Mouse (Mus musculus): ENCODE results near the gene Armc8.

Armc8 gene

GRCm38 (mm10) chr9:99499336-99499735 is 69.4 kb downstream of the Armc8 start:
- DNase-seq (ENCODE audit: low spot score) = no peak

- DNase-seq (ENCODE audit: low spot score) = no peak
Observed at GRCm38 (mm10) chr9:99492634-99493200, 76.0 kb downstream of the Armc8 start.

- DNase-seq (ENCODE audit: low spot score) = no peak
Observed at GRCm38 (mm10) chr9:99491050-99491449, 77.6 kb downstream of the Armc8 start.

- DNase-seq (ENCODE audit: low spot score) = no peak
Observed at GRCm38 (mm10) chr9:99487841-99488240, 80.9 kb downstream of the Armc8 start.

- DNase-seq (ENCODE audit: low spot score) = no peak
Observed at GRCm38 (mm10) chr9:99487126-99487695, 81.5 kb downstream of the Armc8 start.

- no peak for DNase-seq (ENCODE audit: low spot score)
Observed at GRCm38 (mm10) chr9:99485144-99485543, 83.6 kb downstream of the Armc8 start.

- DNase-seq (ENCODE audit: low spot score) = no peak
Observed at GRCm38 (mm10) chr9:99484632-99485031, 84.1 kb downstream of the Armc8 start.

GRCm38 (mm10) chr9:99483191-99483590 is 85.5 kb downstream of the Armc8 start:
- DNase-seq (ENCODE audit: low spot score) = peak; percentile 61

GRCm38 (mm10) chr9:99480764-99481163 is 87.9 kb downstream of the Armc8 start:
- DNase-seq (ENCODE audit: low spot score) = no peak

GRCm38 (mm10) chr9:99479181-99479711 is 89.5 kb downstream of the Armc8 start:
- no peak for DNase-seq (ENCODE audit: low spot score)

GRCm38 (mm10) chr9:99471334-99471733 is 97.4 kb downstream of the Armc8 start:
- DNase-seq (ENCODE audit: low spot score) = no peak

- DNase-seq (ENCODE audit: low spot score) = no peak
Observed at GRCm38 (mm10) chr9:99470347-99471092, 98.2 kb downstream of the Armc8 start.

GRCm38 (mm10) chr9:99469681-99470273 is 98.9 kb downstream of the Armc8 start:
- no peak for DNase-seq (ENCODE audit: low spot score)

- no peak for DNase-seq (ENCODE audit: low spot score)
Observed at GRCm38 (mm10) chr9:99468572-99468971, 100.1 kb downstream of the Armc8 start.

GRCm38 (mm10) chr9:99464876-99465275 is 103.8 kb downstream of the Armc8 start:
- no peak for DNase-seq (ENCODE audit: low spot score)

GRCm38 (mm10) chr9:99459730-99460129 is 109.0 kb downstream of the Armc8 start:
- no peak for DNase-seq (ENCODE audit: low spot score)

- DNase-seq (ENCODE audit: low spot score) = no peak
Observed at GRCm38 (mm10) chr9:99458529-99459208, 110.0 kb downstream of the Armc8 start.

- no peak for DNase-seq (ENCODE audit: low spot score)
Observed at GRCm38 (mm10) chr9:99454211-99454610, 114.5 kb downstream of the Armc8 start.

GRCm38 (mm10) chr9:99451161-99451560 is 117.5 kb downstream of the Armc8 start, which contains the start of gene Nme9:
Gene Nme9 (plus strand): TSS chr9:99451475.
- no peak for DNase-seq (ENCODE audit: low spot score)

- DNase-seq (ENCODE audit: low spot score) = no peak
Observed at GRCm38 (mm10) chr9:99449886-99450647, 118.6 kb downstream of the Armc8 start.

GRCm38 (mm10) chr9:99447323-99447722 is 121.4 kb downstream of the Armc8 start:
- DNase-seq (ENCODE audit: low spot score) = no peak
